Mouse (Mus musculus): ENCODE data around the gene Diaph2.

GRCm38 (mm10) chrX:130505626-130506025, 756.1 kb downstream of the Diaph2 start:
- TF ChIP-seq CTCF (IDR thresholded peaks at IDR 0.05; ENCODE audit: low read depth), result no peak
- TF ChIP-seq EP300 (IDR thresholded peaks at IDR 0.05; ENCODE audit: low read depth), result no peak

All from heart, postnatal 0 days (tissue).